Mouse (Mus musculus) brain, adult 2 months (tissue): ENCODE results near the gene Clcn5.

Source experiments
- DNase-seq: peaks from one replicate; pipeline ENCODE4 v3.0.0; 2011; ENCODE audit warnings: low read depth, low spot score

Gene Clcn5

GRCm38 (mm10) chrX:7319089-7319721 lies at the start of gene Clcn5:
TSS of gene Clcn5 (minus strand) at chrX:7319358.
- peak; percentile 98 for DNase-seq

DNA sequence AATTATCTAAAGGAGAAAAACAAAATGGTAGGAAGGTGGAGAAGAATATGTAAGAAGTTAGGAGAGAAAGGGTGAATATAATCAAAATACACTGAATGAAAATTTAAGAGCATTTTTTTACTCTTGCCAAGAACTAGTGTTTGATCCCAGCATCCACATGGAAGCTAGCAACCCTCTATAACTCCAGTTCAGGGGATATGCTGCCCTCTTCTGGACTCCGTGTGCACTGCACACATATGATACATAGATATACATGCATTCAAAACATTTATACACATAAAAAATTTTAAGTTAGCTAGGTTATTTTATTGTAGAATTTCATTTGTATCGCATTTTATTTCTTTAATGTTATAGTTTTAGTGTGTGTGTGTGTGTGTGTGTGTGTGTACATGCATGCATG lies 6.3 kb upstream of the Clcn5 start:
- no peak for DNase-seq

GRCm38 (mm10) chrX:7322288-7322687 lies 3.1 kb upstream of the Clcn5 start:
- peak; percentile 73 for DNase-seq

GRCm38 (mm10) chrX:7320571-7320970 lies 1.4 kb upstream of the Clcn5 start:
- DNase-seq = no peak

GRCm38 (mm10) chrX:7318551-7319025 lies 570 bp downstream of the Clcn5 start:
- DNase-seq = peak; percentile 26

DNA sequence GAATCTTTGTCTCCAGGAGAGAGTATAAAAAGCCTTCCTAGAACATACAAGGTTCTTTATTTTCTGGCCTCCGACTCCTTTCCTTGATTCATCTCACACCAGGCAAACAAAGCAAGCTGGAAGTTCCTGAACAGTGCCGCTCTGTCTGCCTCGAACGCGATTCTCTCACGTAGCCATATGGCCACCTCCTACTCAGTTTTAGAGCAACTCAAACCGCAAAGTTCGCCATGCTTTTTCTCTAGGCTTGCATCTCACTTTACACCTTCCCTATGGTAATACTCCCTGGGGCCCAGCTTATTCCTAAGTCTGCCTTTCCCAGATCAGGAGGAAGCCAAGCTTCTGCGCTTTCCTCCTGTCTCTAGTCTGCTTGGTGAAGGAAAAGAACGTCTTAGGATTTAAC lies 4.0 kb downstream of the Clcn5 start:
- peak; percentile 86 for DNase-seq

DNA sequence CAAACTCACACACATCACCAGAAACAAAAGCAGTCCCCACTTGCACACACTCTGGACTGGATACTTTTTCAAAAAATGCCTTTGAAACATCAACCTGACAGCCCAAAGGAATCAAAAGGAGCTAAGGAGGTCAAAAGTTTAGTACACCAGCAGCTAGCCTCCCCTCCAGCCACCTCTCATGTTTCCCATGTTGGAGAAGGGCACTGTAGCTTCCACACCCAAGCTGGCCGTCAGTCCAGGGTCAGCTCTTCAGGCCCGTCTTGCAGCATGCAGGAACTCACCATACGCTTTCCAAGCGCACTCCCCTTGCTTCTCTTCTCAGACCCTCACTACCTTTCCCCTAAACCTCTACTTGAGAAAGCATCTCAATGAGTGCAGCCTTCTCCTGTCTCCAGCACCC lies 4.5 kb downstream of the Clcn5 start:
- DNase-seq = no peak

GRCm38 (mm10) chrX:7308242-7308641 lies 10.9 kb downstream of the Clcn5 start:
- DNase-seq = no peak

- no peak for DNase-seq
Observed at GRCm38 (mm10) chrX:7306861-7307260, 12.3 kb downstream of the Clcn5 start.

DNA sequence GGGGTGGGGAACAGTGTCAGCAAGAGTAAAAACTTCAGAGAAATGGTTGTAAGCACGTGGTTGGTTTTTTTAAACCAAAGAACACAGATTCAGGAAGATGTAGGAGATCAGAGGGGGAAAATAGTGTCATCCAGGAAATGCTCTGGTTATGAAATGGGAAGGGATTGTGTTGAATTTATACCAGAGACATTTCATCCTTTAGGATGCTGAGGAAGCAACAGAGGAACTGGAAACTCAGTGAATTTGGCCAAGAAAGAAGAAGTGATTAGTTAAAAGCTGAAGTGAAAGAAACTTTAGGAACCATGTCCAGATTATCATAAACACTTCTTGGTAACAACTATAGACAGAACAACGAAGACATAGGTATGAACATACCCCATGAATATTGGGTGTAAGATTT lies 26.2 kb downstream of the Clcn5 start:
- DNase-seq = no peak

DNA sequence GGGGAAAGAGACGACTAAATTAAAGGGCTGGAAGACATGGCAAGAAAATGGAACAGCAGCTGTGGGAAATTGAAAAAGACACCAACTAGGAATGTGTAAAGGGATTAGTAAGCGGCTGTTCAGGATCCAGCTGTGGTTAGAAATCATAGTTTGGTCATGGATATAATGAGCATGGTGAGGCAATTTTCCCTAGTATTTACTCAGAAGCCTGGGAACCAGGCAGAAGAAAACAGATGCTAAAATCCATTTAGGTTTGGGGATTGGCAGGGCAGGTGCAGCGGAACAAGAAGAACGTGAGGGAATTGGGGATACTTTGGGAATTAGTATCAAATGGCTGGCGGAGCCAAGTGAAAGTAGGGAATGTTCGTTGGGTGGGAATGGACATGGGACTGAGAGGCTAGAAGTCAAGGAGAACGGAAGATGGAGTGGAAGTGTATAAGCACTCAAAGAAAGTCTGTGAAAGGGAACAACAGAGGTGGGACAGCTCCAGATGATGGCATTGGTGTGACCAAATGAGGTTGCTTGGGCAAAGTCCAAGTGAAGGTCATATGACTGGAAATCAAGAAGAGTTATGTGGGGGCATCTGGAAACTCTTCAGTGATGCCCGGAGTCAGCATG lies 26.9 kb downstream of the Clcn5 start:
- no peak for DNase-seq

DNA sequence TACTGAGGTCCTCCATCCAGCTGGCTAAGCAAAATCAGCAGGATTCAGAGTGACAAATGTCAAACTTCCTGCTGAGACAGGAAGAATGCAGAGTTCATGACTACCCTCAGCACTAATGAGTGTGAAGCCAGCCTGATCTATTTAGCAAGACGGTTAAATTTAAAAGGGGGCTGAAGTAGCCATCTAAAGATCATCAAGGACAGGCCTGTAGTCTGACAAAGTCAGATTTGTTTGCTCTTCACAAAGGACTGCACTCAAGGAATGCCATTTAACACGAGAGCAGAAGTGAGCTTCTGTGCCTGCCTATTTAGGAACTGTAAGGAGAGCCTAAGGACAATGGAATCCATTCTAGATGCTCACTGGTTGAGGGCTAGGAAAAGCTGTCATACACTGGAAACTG lies 30.2 kb downstream of the Clcn5 start:
- no peak for DNase-seq

GRCm38 (mm10) chrX:7287051-7287734 lies 32.0 kb downstream of the Clcn5 start:
- no peak for DNase-seq

DNA sequence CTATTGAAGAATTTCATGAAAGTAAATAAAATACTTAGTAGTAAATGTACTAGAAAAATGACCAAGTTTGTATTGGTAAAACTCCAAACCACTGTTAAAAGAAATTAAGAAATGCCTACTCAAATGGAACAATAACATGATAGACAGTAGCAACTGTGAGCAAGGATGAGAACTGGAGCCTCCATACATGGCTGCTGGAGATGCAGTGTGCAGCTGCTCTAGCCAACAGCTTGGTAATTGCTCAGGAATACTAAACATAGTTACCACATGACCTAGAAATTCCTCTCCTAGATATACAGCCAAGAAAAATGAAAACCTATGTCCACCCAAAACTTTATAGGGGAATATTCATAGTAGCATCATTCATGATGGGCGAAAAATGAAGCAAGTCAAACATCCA lies 36.5 kb downstream of the Clcn5 start:
- DNase-seq = no peak

- peak; percentile 14 for DNase-seq
Observed at GRCm38 (mm10) chrX:7279722-7280121, 39.4 kb downstream of the Clcn5 start.

- peak; percentile 16 for DNase-seq
Observed at GRCm38 (mm10) chrX:7276564-7276963, 42.6 kb downstream of the Clcn5 start.

DNA sequence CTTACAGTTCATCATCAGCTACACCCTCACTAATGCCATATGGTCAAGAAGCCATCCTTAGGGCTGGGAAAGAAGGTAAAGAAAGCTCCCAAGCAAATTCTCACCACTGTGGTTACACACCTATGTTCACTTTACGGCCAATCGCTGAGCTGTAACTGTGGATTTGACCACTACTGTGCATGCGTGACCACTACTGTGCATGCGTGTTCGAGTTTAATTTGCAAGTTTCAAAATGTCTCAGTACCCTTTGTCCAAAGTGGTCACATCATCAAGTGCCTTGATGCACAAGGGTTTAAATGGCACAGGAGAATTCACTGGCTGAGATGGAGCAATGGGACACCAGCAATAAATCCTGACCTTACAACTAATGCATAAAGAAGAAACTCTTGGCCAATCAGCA lies 58.0 kb downstream of the Clcn5 start:
- no peak for DNase-seq

DNA sequence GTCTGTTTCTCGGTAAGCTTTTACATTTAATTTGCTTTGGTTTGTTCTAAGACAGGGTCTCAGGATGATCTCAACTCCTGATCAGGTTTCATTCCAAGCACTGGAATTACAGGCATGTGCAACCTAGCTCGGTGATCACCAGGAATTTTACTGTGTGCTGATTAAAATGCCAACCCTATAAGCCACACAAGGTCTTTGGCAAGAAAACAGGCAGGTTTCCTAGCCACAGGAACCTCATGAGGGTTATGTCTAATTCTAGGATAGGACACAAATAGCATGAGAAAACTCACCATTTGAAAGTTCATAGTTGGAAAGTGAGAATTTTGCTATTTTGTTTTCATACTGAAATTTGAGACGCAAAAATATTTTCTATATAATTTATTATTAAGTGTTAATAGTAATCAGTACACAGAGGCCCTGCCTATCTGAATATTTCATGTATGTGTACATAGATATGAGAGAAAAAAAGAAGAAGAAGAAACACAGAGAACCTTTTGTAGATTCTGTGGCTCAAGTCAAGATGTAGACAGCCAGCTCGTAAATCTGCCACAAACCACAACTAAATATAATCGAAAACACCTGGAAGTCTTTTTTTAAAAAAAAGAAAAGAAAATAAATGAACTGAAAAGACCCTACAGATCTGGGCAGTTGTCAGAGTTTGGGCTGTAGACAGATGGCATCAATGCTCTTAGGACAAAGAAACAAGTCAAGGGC lies 58.6 kb downstream of the Clcn5 start:
- no peak for DNase-seq

GRCm38 (mm10) chrX:7259718-7260117 lies 59.4 kb downstream of the Clcn5 start:
- DNase-seq = no peak

- peak; percentile 8 for DNase-seq
Observed at GRCm38 (mm10) chrX:7256022-7256421, 63.1 kb downstream of the Clcn5 start.

DNA sequence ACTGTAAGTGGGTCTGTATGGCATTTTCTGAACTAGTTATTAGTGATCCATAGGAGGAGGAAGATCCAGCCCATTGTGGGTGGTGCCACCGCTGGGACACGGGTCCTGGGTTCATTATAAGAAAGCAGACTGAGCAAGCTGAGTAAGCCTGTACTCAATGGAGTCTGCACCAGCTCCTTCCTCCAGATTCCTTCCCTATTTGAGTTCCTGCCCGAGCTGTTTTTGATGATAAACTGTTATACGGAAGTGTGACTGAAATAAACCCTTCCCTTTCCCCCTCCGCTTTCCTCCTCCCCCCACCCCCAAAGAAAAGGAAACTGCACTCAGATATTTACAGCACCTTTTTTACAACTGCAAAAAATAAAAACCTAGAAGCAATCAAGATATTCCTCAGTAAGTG lies 115.1 kb downstream of the Clcn5 start:
- DNase-seq = no peak

DNA sequence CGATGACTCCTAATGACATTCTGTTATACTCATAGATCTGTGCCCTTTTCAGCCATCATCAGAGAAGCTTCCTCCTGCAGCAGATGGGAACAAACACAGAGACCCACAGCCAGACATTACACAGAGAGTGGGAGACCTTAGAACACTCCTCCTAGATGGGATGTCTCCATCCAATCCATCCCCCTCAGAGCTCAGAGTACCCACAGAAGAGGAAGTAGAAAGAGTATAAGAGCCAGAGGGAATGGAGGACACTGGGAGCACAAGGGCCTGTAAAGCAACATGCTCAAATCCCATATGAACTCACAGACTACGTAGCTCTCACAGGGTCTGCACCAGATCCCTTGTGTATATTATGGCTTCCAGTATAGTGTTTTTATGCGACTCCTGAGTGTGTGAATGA lies 115.6 kb downstream of the Clcn5 start:
- no peak for DNase-seq
